Mouse (Mus musculus): Measurements from ENCODE around the gene Gm5485. TPM values are rescaled to one million over a fixed set of nuclear protein-coding genes. Genes with fewer than 3 reads are reported as not detected.

The Gm5485 gene
- polyA plus RNA-seq, 1 experiment from 2014 or later: not detected

DNA sequence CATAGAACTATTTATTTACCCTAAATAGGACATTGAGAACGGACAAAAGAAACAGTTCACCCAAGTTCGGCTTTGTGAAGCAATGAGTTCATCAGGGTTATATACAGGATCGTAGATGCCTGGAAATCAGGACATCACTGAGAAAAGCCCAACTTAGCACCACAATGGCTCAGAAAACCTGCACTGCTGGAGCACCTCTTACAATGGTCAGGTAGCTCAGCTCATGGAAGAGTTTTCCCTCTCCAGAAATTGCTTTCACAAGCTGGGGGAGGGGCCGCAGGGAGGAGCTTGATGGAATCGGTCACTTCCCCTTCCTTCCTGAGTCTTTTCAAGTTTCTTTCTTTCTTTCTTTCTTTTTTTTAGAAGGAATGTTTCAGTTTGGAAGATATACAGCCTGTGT lies 56.5 kb downstream of the Gm5485 start:
- Histone ChIP-seq H3K4me2 (ENCODE audit: low read length) (no peak overlapping the region), H3K4me1 (ENCODE audit: control insufficient read depth, insufficient read depth, low read length) (no peaks in the 10 kb centered on the region), H3K27me3 (ENCODE audit: control insufficient read depth, insufficient read depth, low read length) (no peaks in the 10 kb centered on the region), H3K9ac (replicated peaks; ENCODE audit: low read length) (no peak overlapping the region), H3K27ac (replicated peaks; ENCODE audit: low read depth, low read length) (no peak overlapping the region), H3K36me3 (ENCODE audit: control insufficient read depth, insufficient read depth, low read length) (no peaks in the 10 kb centered on the region), H3K9me3 (ENCODE audit: control insufficient read depth, low read length) (peaks cover 3% of the 10 kb centered on the region; the same call in 1 of the 2 replicates), H3K4me3 (replicated peaks; ENCODE audit: low read depth, low read length) (no peak overlapping the region)
- DNase-seq: no peak
- ATAC-seq (ENCODE audit: low FRiP score, low TSS enrichment): no peak
- WGBS: 88% methylated on average over 5 of the region's 5 CpGs

Other genes starting within 250 kb of the Gm5485 start
- not detected in 2 replicates for gene Dppa4, start 128.7 kb downstream of the Gm5485 start, polyA plus RNA-seq (2014; fragmentation: Nextera tagmentation; extraction: Ambion mirVana)
- not detected in 2 replicates for gene Dppa2, start 108.5 kb downstream of the Gm5485 start, polyA plus RNA-seq (2014; fragmentation: Nextera tagmentation; extraction: Ambion mirVana)
- 0.07 TPM in 1 of 2 replicates, not detected in the other for gene Morc1, start 18.8 kb upstream of the Gm5485 start, polyA plus RNA-seq (2014; fragmentation: Nextera tagmentation; extraction: Ambion mirVana)